Mouse (Mus musculus) erythroblast, embryonic 14.5 days (primary cell): ENCODE data around the gene Parp16.

Source experiments
- GATA1 ChIP-seq: IDR thresholded peaks from 2 replicates; pipeline ENCODE4 v1.6.1; 2012; ENCODE audit warnings: low read length, inconsistent platforms, mixed read lengths
- TAL1 ChIP-seq: IDR thresholded peaks from 3 replicates; pipeline ENCODE4 v1.6.1; 2012; ENCODE audit warnings: low read length, inconsistent platforms, mixed read lengths

DNA sequence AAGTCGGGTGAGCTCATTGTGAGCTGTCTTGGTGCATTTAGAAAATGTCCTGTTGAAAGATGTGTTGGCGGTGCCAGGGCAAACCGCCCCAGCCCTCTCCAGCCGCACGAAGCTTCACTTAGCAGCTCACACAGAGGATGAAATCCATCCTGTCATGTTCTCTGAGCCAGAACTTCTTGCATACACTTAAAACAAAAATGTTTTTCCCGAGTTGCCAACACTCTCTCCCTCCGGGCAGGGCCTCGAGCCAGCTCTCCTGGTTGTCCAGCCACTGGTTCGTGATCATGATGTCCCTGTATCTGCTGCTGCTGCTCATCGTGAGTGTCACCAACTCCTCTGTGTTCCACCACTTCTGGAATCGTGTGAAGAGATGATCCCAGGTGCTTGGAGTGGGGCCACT is 42.5 kb downstream of the Parp16 start:
- TF ChIP-seq GATA1 (no peak), TAL1 (no peak)
